Mouse (Mus musculus): ENCODE results near the gene Pfdn4. TPM values are rescaled to one million over a fixed set of nuclear protein-coding genes. Genes with fewer than 3 reads are reported as not detected.

The Pfdn4 gene
- polyA plus RNA-seq, 1 experiment from 2014 or later: 20.7 TPM

DNA sequence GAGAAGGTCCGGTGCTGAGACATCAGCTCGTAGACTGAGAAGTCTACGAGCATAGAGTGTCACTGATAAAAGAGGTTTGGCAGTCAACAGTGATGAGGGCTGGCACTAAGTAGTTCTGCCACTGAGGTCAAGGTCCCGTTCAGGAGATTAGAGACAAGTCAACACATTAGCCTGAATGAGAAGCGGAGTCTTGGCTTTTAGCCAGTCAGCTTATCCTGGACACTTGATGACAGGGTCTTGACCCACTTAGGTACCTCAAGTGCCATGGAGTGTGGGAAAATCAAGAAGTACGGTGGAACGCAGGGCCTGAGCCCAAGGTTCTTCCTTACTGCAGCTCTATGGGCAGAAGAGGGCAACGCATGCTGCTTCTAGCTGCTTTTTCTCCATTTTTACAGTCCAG lies 19.6 kb upstream of the Pfdn4 start:
- Histone ChIP-seq H3K4me3 (ENCODE audit: inconsistent target) (no peak overlapping the region), H3K27ac (no peak overlapping the region), H3K36me3 (ENCODE audit: inconsistent target) (no peaks in the 10 kb centered on the region), H3K79me2 (ENCODE audit: inconsistent target) (no peaks in the 10 kb centered on the region)
- 96% methylated on average over 8 of the region's 8 CpGs for WGBS (ENCODE audit: missing documents)

DNA sequence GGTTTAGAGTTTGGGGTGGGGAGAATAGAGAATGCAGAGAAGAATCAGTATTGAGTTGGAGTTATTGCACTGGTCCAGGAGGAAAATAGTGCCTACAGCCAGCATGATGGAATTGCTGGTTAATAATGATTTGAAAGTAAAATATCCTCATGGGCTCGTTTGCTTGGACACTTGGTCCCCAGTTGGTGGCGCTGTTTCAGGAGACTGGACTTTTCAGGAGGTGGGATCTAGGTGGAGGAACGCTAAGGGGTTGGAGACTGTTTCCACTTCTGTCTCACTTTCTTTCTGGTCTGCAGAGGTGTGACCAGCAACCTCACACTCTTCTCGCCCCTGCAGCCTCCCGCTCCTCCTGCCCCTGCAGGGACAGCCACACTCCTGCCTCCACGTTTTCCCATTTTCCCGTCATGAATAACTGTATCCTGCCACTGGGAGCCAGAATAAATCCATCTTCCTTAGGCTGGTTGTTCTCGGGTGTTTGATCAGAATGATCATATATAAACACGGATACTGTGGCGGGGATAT lies 14.1 kb upstream of the Pfdn4 start:
- Histone ChIP-seq H3K27ac (no peak overlapping the region), H3K79me2 (ENCODE audit: inconsistent target) (no peaks in the 10 kb centered on the region), H3K36me3 (ENCODE audit: inconsistent target) (no peaks in the 10 kb centered on the region), H3K4me3 (ENCODE audit: inconsistent target) (no peak overlapping the region)
- 67% methylated on average over 10 of the region's 10 CpGs for WGBS (ENCODE audit: missing documents)

DNA sequence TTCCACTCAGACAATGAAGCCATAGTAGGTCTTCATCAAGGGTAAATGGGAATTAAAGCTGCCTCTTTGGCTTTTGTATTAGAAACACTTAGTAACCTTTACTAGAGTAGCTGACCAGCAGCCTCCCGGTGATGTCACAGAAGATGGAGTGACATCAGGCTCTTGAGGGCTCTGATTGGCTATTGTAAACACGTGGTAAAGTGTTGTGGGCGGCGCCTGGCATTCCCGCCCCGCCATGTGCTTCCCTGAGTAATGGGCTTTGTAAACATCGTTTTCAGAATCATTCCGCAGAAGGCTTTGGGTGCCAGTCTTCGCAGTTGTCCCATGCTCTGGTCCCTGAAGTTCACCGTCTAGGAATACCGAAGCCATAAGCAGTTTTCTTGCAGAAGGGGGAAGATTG lies 12.3 kb upstream of the Pfdn4 start:
- no peak overlapping the region for H3K4me3 ChIP-seq (ENCODE audit: inconsistent target)
- no peak overlapping the region for H3K27ac ChIP-seq
- H3K36me3 ChIP-seq (ENCODE audit: inconsistent target): no peaks in the 10 kb centered on the region
- 67% methylated on average over 11 of the region's 11 CpGs for WGBS (ENCODE audit: missing documents)
- H3K79me2 ChIP-seq (ENCODE audit: inconsistent target): no peaks in the 10 kb centered on the region

DNA sequence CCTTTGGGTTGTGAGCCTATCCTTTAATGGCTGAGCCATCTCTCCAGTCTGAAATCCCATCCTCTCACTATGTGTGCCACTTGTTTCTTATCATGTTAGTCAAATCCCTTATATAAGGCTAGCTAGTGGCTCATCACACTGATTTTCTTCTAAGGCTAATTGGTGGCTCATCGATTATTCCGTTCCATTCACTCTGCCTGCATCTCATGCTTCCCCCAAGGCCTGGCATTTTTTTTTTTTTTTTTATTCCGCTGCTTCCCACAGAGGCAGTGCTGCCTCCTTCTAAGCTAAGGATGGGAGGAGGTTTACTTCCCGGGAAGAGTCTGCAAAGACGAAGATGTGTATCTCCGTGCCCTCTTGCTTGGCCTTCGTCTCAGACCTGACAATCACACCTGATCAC lies 9.0 kb upstream of the Pfdn4 start:
- 81% methylated on average over 7 of the region's 7 CpGs for WGBS (ENCODE audit: missing documents)
- Histone ChIP-seq H3K36me3 (ENCODE audit: inconsistent target) (no peaks in the 10 kb centered on the region), H3K27ac (no peak overlapping the region), H3K4me3 (ENCODE audit: inconsistent target) (no peak overlapping the region), H3K79me2 (ENCODE audit: inconsistent target) (no peaks in the 10 kb centered on the region)

DNA sequence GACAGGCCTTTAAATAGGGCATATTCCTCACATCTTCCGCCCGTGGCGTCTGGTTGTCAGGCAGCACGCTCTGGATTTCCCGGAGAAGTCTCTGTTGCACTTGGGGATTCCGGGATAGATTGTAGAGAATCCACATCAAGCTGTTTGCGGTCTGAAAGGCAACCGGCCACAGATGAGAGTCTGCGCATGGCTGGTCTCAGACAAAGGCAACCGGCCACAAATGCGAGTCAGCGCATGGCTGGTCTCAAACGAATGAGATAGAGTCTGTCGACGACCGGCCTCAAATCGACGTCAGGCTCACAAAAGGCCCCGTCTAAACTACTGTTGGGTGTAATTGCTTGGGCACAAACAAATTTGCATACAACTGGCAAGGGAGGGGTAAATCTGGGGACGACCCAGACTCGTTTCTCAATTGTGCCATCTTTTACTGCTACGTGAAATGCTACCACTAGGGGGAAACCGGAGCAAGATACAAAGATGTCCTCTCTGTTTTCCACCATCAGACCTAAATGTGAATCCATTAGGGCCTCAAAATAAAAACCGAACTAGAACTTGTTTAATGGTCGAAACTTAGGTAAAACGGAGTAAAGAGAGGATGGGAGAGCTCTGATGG lies 8.2 kb upstream of the Pfdn4 start:
- whole genome bisulfite sequencing (ENCODE audit: missing documents): 56% methylated on average over 25 of the region's 26 CpGs
- Histone ChIP-seq H3K79me2 (ENCODE audit: inconsistent target) (no peaks in the 10 kb centered on the region), H3K27ac (no peak overlapping the region), H3K4me3 (ENCODE audit: inconsistent target) (no peak overlapping the region), H3K36me3 (ENCODE audit: inconsistent target) (no peaks in the 10 kb centered on the region)

DNA sequence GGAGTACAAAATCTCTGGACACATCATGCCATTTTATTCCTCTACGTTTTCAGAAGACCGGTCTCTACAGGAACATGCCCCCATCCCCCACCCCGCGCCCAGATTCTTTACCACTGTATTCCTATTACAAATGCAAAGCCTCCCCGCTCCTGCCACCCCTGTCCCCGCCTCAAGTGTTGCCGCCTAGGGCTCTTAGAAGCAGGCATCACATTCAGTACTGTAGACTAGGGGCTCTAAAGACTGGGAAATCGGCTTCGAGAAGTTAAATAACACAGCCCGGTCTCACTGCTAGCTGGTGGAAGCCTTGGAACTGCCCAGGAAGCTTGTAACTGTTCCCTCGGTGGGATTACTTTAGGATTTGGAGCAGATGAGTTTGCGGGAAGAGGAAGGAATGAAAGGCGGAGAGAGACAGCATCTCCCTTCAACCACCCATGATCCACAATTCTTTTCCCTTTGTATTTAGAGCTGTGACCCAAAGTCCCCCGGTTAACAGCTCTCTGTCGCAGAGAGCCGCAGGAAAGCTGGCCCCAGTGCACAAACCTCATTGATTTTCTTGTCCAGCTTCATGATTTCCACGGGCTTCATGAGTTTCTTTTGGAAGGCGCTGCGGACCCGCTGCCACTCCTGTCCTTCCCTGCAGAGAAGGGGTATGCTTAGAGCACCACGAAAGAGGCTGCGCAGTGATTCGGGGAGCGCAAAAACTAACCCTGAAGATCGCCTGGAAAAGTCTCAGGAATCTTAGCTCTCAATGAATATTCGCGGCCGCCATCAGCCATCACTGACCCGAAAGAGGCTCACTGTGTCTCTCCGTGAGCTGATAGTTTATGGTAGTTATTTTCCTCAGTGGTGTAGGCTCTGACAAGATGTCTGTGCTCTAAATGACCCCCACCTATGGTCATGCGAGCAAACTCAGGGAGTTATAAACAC lies 1.2 kb upstream of the Pfdn4 start:
- 11% methylated on average over 31 of the region's 31 CpGs for WGBS (ENCODE audit: missing documents)
- H3K36me3 ChIP-seq (ENCODE audit: inconsistent target): no peaks in the 10 kb centered on the region
- no peak overlapping the region for H3K27ac ChIP-seq
- no peaks in the 10 kb centered on the region for H3K79me2 ChIP-seq (ENCODE audit: inconsistent target)
- no peak overlapping the region for H3K4me3 ChIP-seq (ENCODE audit: inconsistent target)

DNA sequence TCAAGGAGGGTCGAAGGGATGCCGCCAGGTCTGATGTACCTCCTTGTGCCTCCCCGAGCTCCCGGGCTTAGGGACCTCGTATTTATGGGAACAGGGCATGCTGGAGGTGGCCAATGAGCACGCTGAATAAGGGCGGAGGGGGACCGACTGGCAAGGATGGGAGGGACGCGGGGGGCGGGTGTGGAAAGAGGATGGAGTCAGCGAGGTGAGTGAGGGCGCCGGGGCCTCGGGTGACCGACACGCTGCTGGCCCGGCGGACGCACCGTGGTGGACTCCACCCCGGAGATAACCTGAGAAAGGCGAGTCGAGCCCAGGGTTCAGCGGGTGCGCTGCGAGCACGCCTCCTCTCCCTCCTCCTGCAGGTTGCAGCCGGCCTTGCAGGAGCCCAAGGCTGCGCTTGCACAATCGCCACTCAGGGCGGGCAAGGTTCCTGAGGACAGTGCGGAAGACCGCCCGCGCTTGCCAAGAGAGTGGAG lies 901 bp downstream of the Pfdn4 start, which contains the start of gene Cyp24a1:
Cyp24a1 (minus strand) TSS at position 55 of the 476 bp plus-strand sequence.
- no peak within 1 kb of the TSS for H3K27ac ChIP-seq
- no peaks in the 10 kb centered on the region for H3K79me2 ChIP-seq (ENCODE audit: inconsistent target)
- WGBS (ENCODE audit: missing documents): 2% methylated on average over 36 of the region's 36 CpGs
- H3K4me3 ChIP-seq (ENCODE audit: inconsistent target): no peak within 1 kb of the TSS
- no peaks in the 10 kb centered on the region for H3K36me3 ChIP-seq (ENCODE audit: inconsistent target)

DNA sequence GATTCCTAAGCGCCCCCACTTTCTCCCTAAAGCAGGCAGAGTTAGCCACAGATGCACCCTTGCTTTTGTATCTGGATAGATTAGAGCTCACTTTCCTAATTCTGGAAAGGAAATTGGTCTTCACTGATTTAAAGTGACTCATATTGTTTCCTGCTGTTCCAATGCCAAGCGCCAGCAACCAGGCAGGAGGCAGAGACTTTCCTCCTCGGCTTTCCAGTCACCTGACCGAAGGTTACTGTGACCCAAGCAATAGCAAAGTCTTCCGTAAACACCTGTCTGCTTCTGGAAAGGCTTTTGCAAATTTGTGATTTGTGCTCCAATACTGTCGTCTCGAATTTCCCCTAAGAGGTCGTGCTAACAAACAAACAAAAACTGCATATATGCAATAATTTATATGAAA lies 1.8 kb downstream of the Pfdn4 start:
- H3K79me2 ChIP-seq (ENCODE audit: inconsistent target): no peaks in the 10 kb centered on the region
- H3K36me3 ChIP-seq (ENCODE audit: inconsistent target): no peaks in the 10 kb centered on the region
- 28% methylated on average over 8 of the region's 8 CpGs for WGBS (ENCODE audit: missing documents)
- H3K27ac ChIP-seq: no peak overlapping the region
- no peak overlapping the region for H3K4me3 ChIP-seq (ENCODE audit: inconsistent target)

DNA sequence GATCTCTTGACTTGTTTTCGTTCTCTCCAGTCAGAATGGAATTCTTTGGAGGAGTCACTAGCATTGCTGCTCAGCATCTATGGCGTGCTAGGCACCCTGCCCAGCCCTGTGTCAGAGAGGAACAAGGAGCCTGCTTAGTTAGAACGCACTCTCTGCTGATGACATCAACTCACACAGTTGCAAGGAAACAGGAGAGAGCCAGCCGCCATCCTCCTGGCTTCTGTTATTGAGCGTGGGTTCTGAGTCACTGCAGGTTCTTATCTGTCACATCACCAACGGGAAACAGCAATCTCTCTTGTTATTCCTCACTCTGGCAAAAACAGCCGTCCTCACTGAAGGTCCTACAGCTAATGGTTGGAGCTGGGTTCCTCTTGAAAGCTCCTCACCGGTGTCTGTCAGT lies 7.1 kb downstream of the Pfdn4 start:
- Histone ChIP-seq H3K79me2 (ENCODE audit: inconsistent target) (no peaks in the 10 kb centered on the region), H3K4me3 (ENCODE audit: inconsistent target) (no peak overlapping the region), H3K27ac (no peak overlapping the region), H3K36me3 (ENCODE audit: inconsistent target) (no peaks in the 10 kb centered on the region)
- WGBS (ENCODE audit: missing documents): 13% methylated on average over 8 of the region's 8 CpGs

DNA sequence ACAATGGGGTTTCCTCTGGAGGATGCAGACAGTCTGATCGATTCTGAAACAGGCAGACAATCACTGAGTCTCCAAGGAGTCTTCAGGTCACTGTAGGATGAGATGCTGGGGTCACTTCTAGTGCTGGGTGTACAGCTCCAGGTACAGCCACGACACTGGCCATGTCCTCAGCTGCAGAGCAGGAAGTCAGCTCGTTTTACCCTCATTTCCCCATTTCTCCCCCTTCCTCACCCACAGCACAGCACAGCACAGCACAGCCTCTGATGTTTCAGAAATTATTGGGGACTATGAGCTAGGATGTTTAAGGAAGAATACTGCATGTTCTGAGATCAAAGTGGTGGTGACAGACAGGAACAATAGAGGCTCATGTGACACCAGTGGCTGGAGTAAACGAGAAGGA lies 7.8 kb downstream of the Pfdn4 start:
- Histone ChIP-seq H3K36me3 (ENCODE audit: inconsistent target) (no peaks in the 10 kb centered on the region), H3K27ac (no peak overlapping the region), H3K79me2 (ENCODE audit: inconsistent target) (no peaks in the 10 kb centered on the region), H3K4me3 (ENCODE audit: inconsistent target) (no peak overlapping the region)
- 4% methylated on average over 4 of the region's 4 CpGs for WGBS (ENCODE audit: missing documents)

DNA sequence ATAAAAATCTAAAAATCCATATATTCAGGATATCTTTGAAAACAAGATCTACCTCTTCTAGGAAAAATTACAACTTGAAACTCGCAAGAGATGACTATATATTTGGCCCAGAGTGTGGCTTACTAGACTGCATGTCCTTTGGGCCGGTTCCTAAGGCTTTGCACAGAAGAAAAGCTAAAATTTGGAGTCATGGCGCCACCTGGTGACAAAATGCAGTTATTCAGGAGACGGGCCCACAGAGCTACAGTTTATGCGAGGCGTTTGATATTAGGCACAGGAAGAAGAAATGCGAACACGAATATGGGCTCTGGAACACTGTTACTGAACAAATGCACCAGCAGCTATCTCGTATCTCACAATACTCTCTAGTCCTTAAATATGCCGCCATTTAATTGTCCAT lies 11.5 kb downstream of the Pfdn4 start:
- 6% methylated on average over 10 of the region's 10 CpGs for WGBS (ENCODE audit: missing documents)

DNA sequence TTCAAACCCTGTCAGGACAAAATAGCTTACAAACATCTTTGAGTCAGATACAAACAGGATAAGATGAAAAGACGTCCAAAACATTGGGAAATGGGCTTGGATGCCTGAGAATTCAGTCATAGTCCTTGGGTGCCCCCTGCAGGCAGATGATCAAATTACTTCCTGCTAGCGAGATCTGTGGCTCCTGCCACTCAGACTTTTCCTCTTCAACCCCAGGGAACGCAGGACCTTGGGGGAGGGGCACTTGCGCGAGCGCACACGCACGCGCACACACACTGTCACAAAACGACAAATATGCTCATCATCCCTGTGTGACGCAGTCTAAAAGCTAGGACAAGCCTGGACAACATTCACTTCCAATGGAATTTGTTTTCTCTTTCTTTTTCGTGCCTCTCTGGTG lies 12.6 kb downstream of the Pfdn4 start:
- Histone ChIP-seq H3K4me3 (ENCODE audit: inconsistent target) (peak overlapping the region; percentile 13; the same call in 1 of the 2 replicates), H3K79me2 (ENCODE audit: inconsistent target) (peaks cover 23% of the 10 kb centered on the region), H3K27ac (no peak overlapping the region), H3K36me3 (ENCODE audit: inconsistent target) (no peaks in the 10 kb centered on the region)
- under 1% methylated on average over 12 of the region's 12 CpGs for WGBS (ENCODE audit: missing documents)

More for the DNA sequence above, 11.5 kb downstream of the Pfdn4 start:
- Histone ChIP-seq H3K79me2 (ENCODE audit: inconsistent target) (peaks cover 12% of the 10 kb centered on the region), H3K27ac (no peak overlapping the region), H3K4me3 (ENCODE audit: inconsistent target) (no peak overlapping the region), H3K36me3 (ENCODE audit: inconsistent target) (no peaks in the 10 kb centered on the region)

DNA sequence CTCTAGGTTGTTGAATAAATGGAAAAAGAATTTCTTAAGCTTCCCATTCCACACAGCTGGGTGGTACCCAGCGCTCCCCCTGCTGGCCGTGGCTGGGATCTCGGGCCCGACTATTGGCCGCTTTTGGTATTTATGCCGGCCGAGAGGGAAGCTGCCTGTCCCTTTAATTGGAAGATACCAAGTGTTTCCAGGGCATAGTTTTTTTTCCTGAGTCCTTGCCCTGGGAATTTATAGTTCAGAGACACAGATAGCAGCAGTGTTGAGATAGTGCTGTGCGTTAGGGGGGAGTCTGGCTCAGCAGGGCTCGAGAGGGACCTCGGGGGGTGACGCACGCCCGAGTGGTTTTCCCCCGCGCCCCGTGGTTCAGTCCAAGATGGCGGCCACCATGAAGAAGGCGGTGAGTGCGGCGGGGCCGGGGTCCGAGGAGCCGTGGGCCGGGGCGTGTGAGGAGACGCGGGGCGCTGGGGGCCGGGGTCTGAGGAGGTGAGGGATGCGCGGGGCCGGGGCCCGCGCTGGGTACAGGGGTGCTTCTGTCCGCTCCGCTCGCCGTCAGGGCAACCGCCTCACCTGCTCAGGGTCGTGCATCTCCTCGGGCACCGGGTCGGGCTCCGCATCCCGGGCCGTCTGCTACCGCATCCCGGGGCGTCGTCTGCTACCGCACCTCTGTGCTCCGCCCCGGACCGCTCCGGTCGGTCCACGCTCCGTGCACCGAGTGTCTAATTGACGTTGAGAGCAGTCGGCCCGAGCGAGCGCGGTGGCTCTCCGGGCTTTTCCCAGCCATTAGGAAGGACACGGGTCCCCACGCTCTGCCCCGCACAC lies 15.1 kb downstream of the Pfdn4 start:
- H3K79me2 ChIP-seq (ENCODE audit: inconsistent target): peaks cover 40% of the 10 kb centered on the region
- peak overlapping the region; percentile 61 for H3K4me3 ChIP-seq (ENCODE audit: inconsistent target)
- H3K36me3 ChIP-seq (ENCODE audit: inconsistent target): peaks cover 7% of the 10 kb centered on the region
- under 1% methylated on average over 68 of the region's 69 CpGs for WGBS (ENCODE audit: missing documents)
- H3K27ac ChIP-seq: peak overlapping the region; percentile 96

DNA sequence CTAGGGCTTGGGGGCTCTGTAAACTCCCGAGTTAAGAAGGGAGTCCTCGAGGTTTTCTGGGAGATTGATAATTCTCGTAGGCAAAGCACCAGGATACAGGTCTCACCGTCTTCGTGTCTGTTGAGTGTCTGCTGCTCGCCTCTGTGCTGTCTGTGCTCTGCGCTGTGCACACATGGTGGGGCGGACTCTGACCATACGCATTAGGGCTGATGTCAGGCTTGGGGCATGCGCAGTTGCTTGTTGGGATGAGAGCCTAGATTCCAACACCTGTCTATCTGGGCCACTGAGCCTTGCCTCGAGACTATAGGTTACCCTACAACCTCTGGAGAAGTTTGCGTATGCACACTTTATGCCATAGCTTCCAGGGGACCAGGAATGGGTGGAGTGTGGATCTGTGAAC lies 17.5 kb downstream of the Pfdn4 start:
- Histone ChIP-seq H3K27ac (no peak overlapping the region), H3K4me3 (ENCODE audit: inconsistent target) (no peak overlapping the region), H3K36me3 (ENCODE audit: inconsistent target) (peaks cover 30% of the 10 kb centered on the region), H3K79me2 (ENCODE audit: inconsistent target) (peaks cover 40% of the 10 kb centered on the region)
- WGBS (ENCODE audit: missing documents): 95% methylated on average over 12 of the region's 12 CpGs

Data from macrophage (primary cell).